Mouse (Mus musculus) embryonic fibroblast, embryonic 13.5 days (primary cell): ENCODE results near the gene Xpnpep3.

Experiments used
- CTCF ChIP-seq: IDR thresholded peaks from 2 replicates; pipeline ENCODE4 v1.5.1; 2011; ENCODE audit warnings: mild to moderate bottlenecking, control low read depth, low read length, moderate library complexity, borderline replicate concordance; ENCODE audit not compliant: insufficient read depth
- POLR2A ChIP-seq: IDR thresholded peaks from 2 replicates; pipeline ENCODE4 v1.6.1; 2011; ENCODE audit warnings: low read depth, mild to moderate bottlenecking, control low read depth, low read length, moderate library complexity

- TF ChIP-seq POLR2A (no peak), CTCF (no peak)
Measured at GRCm38 (mm10) chr15:81485483-81485882, 85.5 kb downstream of the Xpnpep3 start.
